Mouse (Mus musculus) olfactory bulb, adult 2 months (tissue): ENCODE results near the gene Papola.

ENCODE experiments used
- CTCF ChIP-seq: fragments of 200-500 bp; IDR thresholded peaks from 2 replicates; pipeline ENCODE4 v1.5.1; 2012; ENCODE audit warnings: low read depth, mild to moderate bottlenecking, low read length, moderate library complexity; ENCODE audit not compliant: insufficient read depth
- POLR2A ChIP-seq: fragments of 200-500 bp; IDR thresholded peaks from 2 replicates; pipeline ENCODE4 v1.6.1; 2012; ENCODE audit warnings: mild to moderate bottlenecking, low read depth, low read length, moderate library complexity; ENCODE audit not compliant: insufficient read depth

GRCm38 (mm10) chr12:105761171-105761570 is 23.3 kb upstream of the Papola start:
- TF ChIP-seq POLR2A (no peak), CTCF (no peak)
